Mouse (Mus musculus): ENCODE measurements around the gene Clrn1. TPM values are rescaled to one million over a fixed set of nuclear protein-coding genes. Genes with fewer than 3 reads are reported as not detected.

The Clrn1 gene
- polyA plus RNA-seq, 1 experiment from 2014 or later: not detected

Other genes with a start within 250 kb of the Clrn1 start
- gene Erich6, start 248.1 kb downstream of the Clrn1 start, polyA plus RNA-seq (2015; fragmentation: Nextera tagmentation; extraction: Ambion mirVana): not detected in 2 replicates
- gene Siah2, start 192.9 kb downstream of the Clrn1 start, polyA plus RNA-seq (2015; fragmentation: Nextera tagmentation; extraction: Ambion mirVana): 4.7 and 5.7 TPM in 2 replicates
- gene Mindy4b-ps, start 63.0 kb downstream of the Clrn1 start, polyA plus RNA-seq (2015; fragmentation: Nextera tagmentation; extraction: Ambion mirVana): not detected in 2 replicates
- 1.1 and 1.5 TPM in 2 replicates for gene Med12l, start 120.5 kb upstream of the Clrn1 start, polyA plus RNA-seq (2015; fragmentation: Nextera tagmentation; extraction: Ambion mirVana)
- 0.97 and 1.00 TPM in 2 replicates for gene Gpr171, start 216.5 kb upstream of the Clrn1 start, polyA plus RNA-seq (2015; fragmentation: Nextera tagmentation; extraction: Ambion mirVana)